Mouse (Mus musculus): ENCODE results near the gene 1700001O22Rik.

Gene 1700001O22Rik

DNA sequence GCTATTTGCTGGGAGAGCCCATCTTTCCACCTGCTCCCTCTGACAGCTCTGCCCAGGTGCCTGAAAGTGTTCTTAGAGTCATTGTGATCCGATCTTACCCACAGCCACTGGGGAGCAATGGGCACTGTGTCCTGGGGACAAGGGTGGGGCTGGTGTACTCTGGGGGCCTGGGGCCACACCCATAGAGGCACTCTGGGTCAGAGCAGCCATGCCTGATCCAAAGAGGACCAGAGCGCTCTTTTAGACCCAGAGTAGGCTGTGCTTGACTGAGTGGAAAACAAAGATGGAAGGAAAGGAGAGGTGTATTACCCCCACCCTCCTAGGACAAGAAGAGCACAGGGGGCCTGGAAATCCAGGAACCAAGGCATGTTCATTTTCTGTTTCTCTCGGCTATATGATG is at the start of gene 1700001O22Rik:
Gene 1700001O22Rik (minus strand): TSS at position 58 of the 400 bp plus-strand sequence.
- no peak for DNase-seq (ENCODE audit: low spot score in 2 of 2)

DNA sequence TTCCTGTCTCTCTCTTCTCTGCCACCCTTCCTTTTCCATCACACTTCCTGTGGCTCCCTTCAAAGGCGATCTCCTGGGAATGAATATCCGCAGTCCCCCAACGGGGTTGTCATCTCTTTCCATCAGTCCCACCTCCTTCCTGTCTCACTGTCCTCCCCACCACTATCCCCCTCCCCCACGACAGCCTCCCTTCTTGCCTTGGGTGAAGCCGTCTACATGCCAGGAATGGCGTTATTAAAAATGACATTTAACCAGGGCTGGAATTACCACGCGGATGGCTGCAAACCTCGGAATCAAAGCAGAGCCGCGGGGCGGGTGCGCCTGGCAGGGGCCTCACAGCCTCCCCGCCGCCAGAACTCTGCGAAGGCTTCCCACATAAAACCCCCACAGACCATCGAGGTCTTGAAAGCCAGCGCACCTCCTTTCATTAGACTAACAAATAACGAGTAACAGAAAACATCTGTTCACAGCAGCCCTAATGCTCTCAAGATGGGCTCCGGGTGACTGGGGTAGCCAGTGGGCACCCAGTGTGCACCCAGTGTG is 49.4 kb upstream of the 1700001O22Rik start:
- DNase-seq (ENCODE audit: low spot score in 2 of 2) = no peak

DNA sequence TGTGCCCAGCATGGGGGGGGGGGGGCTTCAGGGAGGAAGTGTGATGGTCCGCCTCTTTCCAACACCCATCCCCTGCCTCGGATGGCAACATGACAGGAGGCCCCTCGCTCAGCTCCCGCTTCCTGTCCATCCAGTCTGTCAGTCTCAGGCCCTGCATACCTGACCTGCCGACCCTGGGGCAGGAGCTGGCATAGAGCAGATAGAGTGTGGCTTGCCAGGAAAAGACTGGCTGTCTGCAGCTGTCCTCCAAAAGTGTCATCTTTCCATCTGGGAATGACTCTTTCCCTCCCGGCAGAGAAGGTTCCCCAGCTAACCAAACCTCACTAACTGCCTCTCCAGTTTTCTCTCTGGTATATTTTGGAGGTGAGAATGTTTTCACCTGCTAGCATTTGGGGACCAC is 47.1 kb upstream of the 1700001O22Rik start:
- no peak for DNase-seq (ENCODE audit: low spot score in 2 of 2)

DNA sequence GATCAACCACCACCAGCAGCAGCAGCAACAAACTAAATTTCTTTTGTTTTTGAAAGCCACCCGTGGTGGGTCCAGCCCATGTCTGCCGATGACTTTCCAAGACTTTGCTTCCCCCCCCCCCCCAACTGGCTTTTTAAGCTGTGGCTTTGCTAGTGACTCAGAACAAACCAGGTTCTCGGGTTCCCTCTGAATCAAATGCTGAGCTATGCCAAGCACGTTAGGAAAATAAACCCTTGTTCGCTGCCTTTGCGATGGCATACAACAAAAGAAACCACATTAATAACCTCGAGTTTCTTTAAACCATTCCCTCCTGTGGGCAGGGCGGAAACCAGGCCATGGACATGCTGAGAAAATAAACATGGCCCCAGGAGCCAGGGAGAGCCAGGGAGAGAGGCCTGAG is 44.7 kb upstream of the 1700001O22Rik start:
- DNase-seq (ENCODE audit: low spot score in 2 of 2) = no peak

DNA sequence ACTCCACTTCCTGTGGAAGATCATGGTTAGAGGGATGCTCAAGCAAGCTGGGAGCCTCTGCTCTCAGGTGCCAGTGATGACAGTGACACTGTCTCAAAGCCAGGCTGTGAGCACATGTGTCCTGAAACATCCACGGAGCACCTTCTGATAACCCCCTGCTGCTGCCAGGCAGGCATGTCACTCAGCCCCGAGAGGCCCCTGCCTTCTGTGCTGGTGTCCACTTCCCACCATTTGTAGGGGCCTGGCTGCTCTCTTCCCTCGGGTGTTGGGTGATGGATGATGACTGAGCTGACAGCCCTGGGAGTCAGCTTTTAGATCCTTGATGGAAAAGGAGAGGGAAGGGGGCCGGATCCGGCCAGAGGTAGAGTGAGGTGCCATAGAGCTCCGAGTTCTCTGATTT is 43.3 kb upstream of the 1700001O22Rik start:
- DNase-seq (ENCODE audit: low spot score in 2 of 2) = no peak

DNA sequence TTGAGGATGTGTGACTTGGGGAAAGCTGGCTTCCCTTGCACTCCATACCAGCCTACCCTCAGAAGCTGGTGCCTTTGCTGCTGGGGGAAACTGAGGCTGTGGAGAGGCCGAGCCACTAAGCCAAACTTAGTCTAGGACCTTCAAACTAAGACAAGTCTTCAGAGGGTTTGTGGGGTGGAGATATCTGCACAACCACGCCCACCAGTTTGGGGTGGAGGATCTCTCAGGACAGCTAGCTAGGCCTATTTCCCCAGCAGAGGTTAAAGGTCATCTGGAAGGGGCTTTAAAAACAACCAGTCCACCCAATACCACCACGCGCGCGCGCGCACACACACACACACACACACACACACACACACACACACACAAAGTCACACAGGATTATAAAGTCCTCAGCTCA is 42.8 kb upstream of the 1700001O22Rik start:
- no peak for DNase-seq (ENCODE audit: low spot score in 2 of 2)

DNA sequence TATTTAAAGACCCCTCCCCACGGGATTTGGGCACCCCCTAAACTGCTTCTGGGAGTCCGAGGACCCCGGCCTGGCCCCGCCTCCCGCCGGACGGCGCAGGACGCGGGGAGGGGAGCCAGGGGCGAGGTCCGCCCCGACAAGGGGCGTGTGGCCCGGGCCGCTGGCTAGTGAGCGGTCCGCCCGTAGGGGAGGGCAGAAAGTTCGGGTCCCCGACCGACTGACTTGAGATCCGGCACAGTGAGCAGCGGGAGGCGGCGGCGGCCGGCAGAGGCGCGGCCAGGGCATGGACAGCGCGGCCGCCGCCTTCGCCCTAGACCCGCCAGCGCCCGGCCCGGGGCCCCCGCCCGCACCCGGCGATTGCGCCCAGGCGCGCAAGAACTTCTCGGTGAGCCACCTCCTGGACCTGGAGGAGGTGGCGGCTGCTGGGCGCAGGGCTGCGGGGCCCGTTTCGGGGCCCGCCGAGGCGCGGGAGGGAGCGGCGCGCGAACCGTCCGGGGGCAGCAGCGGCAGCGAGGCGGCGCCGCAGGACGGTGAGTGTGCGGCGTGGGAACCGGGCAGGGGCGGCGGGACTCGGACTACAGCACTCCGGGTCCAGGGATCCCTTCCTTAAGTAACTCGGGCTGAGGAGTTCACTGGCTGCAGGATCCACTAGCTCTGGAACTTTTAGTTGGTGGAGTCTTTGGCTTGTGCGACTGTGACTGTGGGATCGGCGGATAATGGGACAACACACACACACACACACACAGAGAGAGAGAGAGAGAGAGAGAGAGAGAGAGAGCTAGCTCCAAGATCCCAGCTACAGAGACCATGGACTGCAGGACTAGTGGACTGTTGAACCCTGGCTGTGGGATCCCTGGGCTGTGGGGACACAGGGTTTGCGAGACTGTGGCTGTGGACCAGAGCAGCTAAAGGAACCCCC is 42.0 kb upstream of the 1700001O22Rik start:
- no peak for DNase-seq (ENCODE audit: low spot score in 2 of 2)

DNA sequence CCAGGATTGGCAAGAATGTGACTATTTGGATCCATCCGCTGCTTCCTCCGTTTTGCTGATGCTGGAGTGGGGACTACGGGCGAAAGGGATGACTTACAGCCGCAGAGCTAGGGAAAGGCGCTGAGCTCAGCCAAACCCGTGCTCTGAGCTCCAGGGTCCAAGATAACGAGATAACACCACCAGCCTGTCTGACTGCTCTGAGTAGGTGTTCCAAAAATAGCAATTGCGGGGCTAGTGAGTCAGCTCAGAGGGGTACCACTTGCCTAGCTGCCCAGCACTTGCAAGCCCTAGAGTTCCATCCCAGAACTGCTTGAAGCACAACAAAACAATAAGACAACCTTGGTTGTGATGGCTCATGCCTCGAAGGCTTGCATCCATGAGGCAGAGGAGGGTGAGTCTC is 39.2 kb upstream of the 1700001O22Rik start:
- DNase-seq (ENCODE audit: low spot score in 2 of 2) = no peak

DNA sequence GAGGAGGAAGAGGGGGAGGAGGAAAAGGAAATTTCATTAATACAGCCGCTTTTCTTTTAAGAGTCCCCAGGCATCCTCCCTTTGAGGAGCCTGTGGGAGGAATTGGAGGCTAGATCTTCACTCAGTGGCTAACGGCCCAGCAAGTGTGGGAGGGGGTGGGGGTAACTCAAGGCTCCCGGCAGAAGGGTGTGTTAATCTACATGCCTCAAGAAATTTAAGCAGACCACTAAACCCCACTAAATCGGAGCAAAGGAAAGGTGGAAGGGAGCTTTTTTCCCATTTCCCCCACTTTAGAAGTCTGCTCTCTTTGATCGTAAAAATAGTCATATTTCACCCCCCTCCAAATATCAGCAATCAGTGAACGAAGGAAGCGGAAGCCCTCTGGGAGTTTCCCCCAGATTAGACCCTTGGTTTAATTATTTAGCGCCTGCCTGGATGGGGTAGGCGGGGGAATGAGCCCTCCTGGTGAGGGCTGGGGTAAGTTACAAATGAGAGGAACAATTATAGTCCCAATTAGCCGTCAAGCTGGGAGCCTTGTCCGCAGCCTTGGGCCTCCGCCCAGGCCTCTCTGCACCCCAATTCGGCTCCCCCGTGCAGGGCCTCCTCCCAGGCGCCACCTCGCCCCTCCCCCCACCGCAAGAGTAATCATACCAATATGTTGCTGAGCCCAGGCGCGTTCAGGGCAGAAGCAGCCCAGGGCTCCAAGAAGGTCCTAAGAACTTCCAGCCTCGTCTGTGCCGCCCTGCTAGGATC is 33.0 kb upstream of the 1700001O22Rik start:
- no peak for DNase-seq (ENCODE audit: low spot score in 2 of 2)

DNA sequence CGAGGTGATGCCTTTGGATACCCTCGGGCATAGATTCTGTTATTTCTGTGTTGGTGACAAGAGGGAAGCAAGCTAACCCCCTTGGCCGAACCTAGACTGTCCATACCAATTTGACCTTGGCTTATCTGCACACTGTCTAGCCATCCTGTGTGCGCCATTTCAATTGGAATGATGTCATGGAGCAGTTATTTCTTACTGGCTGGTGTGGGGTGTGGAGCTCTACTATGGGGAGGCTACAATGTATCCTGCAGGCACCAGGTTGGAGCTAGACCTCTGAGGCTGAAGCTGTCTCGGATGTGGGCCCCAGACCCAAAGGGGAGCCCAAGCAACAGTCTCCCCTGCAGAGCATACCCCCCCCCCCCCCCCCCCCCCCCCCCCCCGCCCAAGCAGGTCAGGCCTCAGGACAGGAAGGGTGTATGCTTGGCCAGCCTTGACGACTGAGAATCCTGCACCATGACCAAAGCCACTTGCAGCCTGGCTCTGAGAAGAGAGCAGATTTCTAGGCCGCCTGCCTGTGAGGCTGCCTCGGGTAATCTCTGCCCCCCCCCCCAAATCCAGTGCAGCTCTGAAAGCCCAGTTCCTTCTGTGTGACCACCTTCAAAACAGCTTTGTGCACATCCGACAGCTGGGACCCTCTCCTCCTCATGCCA is 31.0 kb upstream of the 1700001O22Rik start, which contains the start of gene Prrx2:
Gene Prrx2 (plus strand): TSS at position 600 of the 650 bp plus-strand sequence.
- DNase-seq (ENCODE audit: low spot score in 2 of 2) = no peak

DNA sequence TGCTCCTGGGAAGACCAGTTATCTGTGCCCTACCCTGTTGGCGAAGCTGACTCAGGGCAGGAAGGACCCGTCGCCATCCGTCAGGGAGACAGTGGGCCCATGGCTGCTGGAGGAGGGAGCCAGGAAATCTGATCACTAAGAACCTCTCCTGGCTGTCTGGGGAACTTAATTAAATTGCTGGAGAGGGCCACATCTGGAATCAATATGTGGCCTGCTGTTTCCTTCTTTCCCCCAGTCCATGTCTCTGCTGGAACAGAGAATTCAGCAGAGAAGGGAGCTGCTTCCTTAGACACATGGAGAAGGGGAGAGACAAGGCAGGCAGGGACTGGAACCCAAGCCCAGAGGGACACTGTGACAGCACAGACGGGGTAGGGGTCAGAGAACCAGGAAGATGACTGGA is 30.2 kb upstream of the 1700001O22Rik start:
- no peak for DNase-seq (ENCODE audit: low spot score in 2 of 2)

DNA sequence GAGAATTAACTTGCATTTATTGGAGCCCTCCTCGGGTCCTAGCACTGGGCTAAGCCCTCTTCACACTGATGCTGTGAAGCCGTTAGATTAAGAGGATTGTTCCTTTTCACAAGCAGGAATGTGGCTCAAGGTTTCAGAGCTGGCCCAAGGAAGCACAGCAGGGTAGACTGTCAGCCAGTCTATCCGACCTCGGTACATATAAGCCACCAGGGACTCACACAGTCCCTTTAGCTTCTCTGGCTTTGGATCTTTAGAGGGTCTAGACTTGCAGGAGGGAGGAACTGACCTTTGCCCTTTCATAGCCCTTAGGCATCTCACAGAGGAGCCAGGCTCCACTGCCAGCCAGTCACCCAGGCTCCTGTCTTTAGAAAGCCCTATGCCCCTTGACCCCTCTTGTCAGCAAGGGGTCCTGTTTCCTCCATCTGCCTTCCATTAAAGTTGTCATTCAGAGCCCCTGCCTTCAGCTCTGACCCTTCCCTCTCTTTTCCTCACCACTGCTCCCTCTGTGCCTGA is 26.9 kb upstream of the 1700001O22Rik start, which contains the start of gene Asb6:
Gene Asb6 (minus strand): TSS at position 51 of the 513 bp plus-strand sequence.
- DNase-seq (ENCODE audit: low spot score in 2 of 2) = no peak

DNA sequence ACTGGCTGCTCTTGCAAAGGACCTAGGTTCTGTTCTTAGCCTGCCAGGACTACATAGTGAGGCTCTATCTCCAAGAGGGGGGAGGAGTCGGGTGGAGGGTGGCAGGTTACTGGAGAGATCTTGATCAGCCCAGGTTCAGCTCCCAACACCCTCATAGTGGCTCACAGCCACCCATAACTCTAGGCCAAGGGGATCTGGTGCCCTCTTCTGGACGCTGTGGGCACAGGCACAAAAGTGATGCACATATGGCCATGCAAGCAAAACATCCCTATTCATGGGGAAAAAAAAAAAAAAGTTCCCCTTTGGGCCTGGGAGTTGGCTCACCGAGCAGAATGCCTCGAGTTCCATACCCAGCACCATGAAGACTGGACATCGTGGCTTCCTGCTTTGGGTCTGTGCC is 25.9 kb upstream of the 1700001O22Rik start:
- DNase-seq (ENCODE audit: low spot score in 2 of 2) = no peak

DNA sequence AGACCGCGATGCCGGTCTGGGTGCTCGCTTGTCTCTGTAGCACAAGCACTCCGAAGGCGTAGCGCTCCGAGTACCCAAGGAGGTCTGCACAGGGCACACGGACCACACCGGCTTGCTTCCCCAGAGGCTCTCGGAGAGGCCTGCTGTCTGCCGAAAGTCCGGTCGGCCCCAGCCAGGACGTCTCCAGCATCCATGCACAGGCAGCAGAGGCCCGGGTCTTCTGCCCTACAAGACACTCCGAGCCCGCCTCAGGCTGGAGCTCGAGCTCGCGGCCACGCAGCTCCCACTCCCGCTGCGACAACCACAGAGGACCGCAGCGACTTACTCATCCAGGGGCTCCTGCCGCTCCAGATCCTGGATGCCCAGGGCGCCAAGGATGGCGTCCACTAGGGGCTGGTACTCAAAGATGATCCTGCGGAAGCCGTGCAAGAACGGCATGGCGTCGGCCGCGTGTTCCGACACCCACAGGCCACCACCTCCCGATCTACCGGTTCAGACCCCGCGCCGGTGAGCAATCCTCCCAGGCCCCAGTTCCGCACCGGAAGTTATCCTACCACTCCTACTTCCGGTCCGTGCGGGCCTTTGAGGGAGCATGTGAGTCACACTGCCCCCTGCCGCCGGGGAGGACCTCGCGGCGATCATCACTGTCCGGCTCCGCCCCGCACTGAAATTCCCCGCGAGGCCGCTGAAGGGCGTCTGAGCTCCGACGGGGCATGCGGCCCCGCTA is 24.5 kb upstream of the 1700001O22Rik start:
- DNase-seq (ENCODE audit: low spot score in 2 of 2) = peak; percentile 88 to 92

DNA sequence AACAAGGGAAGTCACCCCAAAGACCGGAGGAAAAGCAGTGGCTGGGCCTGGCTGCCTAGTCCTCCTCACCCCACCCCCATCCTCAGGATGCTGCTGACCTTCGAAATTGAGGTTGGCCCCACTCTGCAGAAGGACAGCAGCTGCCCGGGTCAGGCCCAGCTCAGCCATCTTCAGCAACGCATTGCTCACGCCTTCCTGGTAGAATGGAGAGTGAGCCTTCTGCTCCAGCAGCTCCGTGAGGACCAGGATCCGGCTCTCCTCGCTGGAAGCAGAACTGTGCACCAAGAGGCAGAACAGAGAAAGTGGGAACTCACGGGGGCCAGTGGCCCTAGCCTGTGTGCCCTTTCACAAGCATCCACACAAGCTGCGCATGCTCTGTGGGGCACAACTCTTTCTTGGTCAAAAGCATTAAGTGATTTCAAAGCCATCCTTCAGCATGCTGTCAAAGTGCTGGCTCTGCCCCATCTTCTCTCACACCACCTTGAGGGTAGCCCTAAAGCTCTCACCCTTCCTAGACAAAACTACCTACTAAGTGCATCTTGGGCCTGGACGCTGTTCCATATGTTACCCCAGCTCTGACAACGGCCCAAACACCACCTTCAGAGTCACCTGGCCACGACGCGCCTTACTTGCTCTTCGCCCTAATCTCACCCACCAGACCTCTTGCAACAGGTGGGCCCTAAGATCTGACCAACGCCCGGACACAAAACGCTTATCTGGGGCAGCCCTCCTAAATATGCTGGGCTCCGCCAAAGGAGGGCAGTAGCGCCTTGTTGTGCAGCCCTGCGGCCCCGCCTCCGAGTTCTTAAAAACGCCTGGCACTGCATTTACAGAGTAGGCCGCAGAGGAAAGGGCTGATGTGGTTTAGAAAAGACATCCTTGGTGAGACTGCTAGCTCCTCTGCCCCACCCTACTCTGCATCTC is 23.6 kb upstream of the 1700001O22Rik start:
- DNase-seq (ENCODE audit: low spot score in 2 of 2) = peak; percentile 40 to 45

DNA sequence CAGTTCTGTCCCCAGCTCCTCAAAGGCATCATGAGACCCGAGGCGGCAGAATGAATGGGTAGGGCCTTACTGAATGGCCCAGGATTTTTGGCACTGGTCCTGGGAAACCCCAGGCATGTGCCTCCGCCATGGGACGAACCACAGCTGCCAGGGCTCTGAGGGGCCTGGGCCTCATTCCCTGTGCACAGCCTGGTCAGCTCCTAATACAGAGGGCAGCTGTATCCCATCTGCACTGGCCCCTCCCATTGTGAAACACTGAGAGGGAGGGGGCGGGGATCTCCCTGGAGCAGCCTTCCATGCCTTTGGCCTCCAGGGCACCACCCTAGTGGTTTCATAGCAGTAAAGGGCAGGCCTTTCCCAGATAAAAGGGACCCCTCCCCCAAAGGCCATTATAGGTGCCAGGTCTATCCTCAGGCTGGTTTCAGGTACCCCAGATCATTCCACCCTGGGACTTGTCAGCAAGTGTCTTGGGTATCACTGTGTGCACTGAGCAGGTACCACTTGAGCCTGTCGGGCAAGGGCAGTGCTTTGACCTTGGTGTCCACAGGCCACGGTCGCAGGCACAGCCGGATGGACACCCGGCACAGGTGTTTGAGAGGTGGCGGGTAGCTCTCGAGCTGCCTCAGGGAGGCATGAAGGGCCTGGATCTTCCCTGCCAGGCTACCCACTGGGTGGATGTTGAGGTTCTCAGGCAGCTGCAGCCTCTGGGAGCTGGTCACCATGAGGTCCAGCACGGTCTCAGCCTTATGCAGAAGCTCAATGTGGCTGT is 20.1 kb upstream of the 1700001O22Rik start:
- peak in 1 of 2 experiments; percentile 38 for DNase-seq (ENCODE audit: low spot score in 2 of 2)

DNA sequence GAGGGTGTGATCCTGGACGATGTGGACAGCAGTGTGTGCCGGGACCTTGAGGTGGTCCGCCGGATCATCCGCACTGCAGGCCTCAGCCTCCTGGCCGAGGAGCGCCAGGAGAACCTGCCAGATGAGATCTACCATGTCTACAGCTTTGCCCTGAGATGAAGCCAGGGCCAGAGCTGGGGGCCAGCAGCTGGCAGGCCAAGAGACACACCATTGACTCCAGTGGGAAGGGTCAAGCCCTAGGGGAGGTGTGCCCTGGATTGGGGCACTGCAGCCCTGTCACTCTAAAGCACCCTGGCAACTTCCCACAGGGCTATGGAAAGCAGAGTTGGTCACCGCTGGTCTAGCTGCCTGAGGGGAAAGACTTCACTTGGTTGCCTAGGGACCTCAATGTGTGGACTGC is 19.0 kb upstream of the 1700001O22Rik start:
- DNase-seq (ENCODE audit: low spot score in 2 of 2) = no peak

DNA sequence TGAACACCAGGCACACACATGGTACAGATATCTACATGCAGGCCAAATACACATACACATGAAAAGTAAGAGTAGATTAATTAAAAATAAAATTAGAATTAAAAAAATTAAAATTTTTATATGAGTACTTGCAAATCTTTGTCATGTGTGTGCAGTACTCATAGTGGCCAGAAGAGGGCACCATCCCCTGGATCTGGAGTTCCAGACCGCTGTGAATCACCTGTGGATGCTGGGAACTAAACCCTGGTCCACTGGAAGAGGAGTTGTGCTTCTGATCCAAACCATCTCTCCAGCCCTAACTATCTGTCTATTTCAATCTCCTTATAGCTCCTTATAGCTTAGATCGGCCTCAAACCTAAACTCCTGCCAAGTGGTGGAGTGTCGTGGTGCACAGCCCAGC is 17.6 kb upstream of the 1700001O22Rik start:
- DNase-seq (ENCODE audit: low spot score in 2 of 2) = no peak

DNA sequence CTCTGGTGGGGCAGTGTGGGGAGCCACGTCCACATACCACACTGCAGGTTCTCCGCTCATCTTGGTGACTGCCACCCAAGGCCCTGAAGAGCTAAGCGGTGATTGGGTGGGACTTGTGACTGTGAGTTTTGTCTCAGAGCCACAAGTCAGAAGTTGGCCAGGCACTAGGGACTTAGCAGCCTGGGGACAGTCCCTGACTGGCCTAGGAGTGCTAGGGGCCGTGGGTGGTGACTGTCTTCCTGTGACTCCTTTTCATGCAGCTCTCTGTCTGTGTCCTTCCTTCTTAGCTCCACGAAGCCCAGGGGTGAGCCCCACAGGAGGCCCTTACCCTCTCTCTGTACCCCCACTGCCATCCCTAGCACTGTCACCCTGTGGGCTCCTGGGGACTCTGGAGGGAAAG is 16.4 kb upstream of the 1700001O22Rik start:
- no peak for DNase-seq (ENCODE audit: low spot score in 2 of 2)
